ENCODE assay signal across 26 mouse cellular contexts in genomic region chr6:89966341-89966740, GRCm38 (mm10). TPM values are rescaled to one million over a fixed set of nuclear protein-coding genes. Genes with fewer than 3 reads are reported as not detected.
DNase-seq lines count a peak whose midpoint lies in the region; ATAC-seq and TF ChIP-seq lines count a peak whose summit lies in the region.
"Had no signal": no experiment of that assay in that cellular context is flagged by ENCODE, and none has a peak within 500 bp of the region (broad histone marks: within the 10 kb centered on the region; RNA-seq: fewer than 3 reads in every experiment).

No protein-coding gene starts in this region.

- no peak for ATAC-seq in erythroblast, adult 5-6 weeks (replicated peaks; ENCODE audit: low FRiP score, poor library complexity, severe bottlenecking)
- ATAC-seq: activated CD4-positive, CD25-positive, alpha-beta regulatory T cell, adult 4 months; CD4-positive, CD25-positive, alpha-beta regulatory T cell, adult 4 months; forebrain, embryonic 14.5 days; forebrain, embryonic 16.5 days; Patski had no signal

- TF ChIP-seq CTCF in layer of hippocampus, adult 2 months (conservative IDR thresholded peaks at IDR 0.05): no peak

- H3K4me3 ChIP-seq in layer of hippocampus, adult 2 months: no peak overlapping the region
- H3K4me3 ChIP-seq: embryonic facial prominence, embryonic 10.5 days; embryonic facial prominence, embryonic 12.5 days; erythroblast, embryonic 14.5 days; forebrain, embryonic 10.5 days; forebrain, embryonic 12.5 days had no signal

- H3K27ac ChIP-seq in layer of hippocampus, adult 2 months: no peak overlapping the region
- H3K27ac ChIP-seq: embryonic facial prominence, embryonic 10.5 days; embryonic facial prominence, embryonic 12.5 days; forebrain, embryonic 10.5 days; forebrain, embryonic 12.5 days had no signal

- peak; percentile 4 to 17 for DNase-seq in cerebellum, postnatal 14 days
- DNase-seq in cerebellum, postnatal 36 days: no peak
- peak; percentile 15 for DNase-seq in Muller cell, postnatal 12 days (ENCODE audit: inconsistent ontology term)
- DNase-seq in adipocyte (ENCODE audit: low spot score): peak; percentile 71
- no peak for DNase-seq in urinary bladder, postnatal 36 days (ENCODE audit: low spot score in 2 of 2)
- DNase-seq in layer of hippocampus, adult 2 months (ENCODE audit: low spot score in 2 of 2): no peak
- DNase-seq: adrenal gland, adult 2 months; adrenal gland, postnatal 10 days; adrenal gland, postnatal 25 days; B cell, adult 2 months; cerebellum, adult 11-12 months; cerebellum, adult 2 months; cerebellum, adult 9-11 months had no signal

RNA-seq across cellular contexts. Expression of gene Vmn1r46, which starts 2.8 kb away (rescaled TPM):
- total RNA-seq in erythroblast, adult 5-6 weeks (2015; ENCODE audit: low replicate concordance): not detected in 2 replicates
- total RNA-seq in erythroblast, adult 5-6 weeks (2017; ENCODE audit: low replicate concordance): not detected in 2 replicates
- not detected for total RNA-seq in layer of hippocampus, adult 2 months (2021)
- total RNA-seq: adrenal gland, adult 2 months; adrenal gland, postnatal 10 days; adrenal gland, postnatal 25 days; adrenal gland, postnatal 4 days; CH12.LX had no signal

RNA-seq across cellular contexts. Expression of gene Vmn1r45, which starts 25.9 kb away (rescaled TPM):
- not detected in 2 replicates for total RNA-seq in erythroblast, adult 5-6 weeks (2015; ENCODE audit: low replicate concordance)
- not detected in 2 replicates for total RNA-seq in erythroblast, adult 5-6 weeks (2017; ENCODE audit: low replicate concordance)
- total RNA-seq in layer of hippocampus, adult 2 months (2021): not detected
- total RNA-seq: adrenal gland, adult 2 months; adrenal gland, postnatal 10 days; adrenal gland, postnatal 25 days; adrenal gland, postnatal 4 days had no signal

RNA-seq across cellular contexts. Expression of gene Vmn1r47, which starts 49.6 kb away (rescaled TPM):
- total RNA-seq in erythroblast, adult 5-6 weeks (2015; ENCODE audit: low replicate concordance): 1.9 TPM in 1 of 2 replicates, not detected in the other
- 0.14 TPM in 1 of 2 replicates, not detected in the other for total RNA-seq in erythroblast, adult 5-6 weeks (2017; ENCODE audit: low replicate concordance)
- total RNA-seq in layer of hippocampus, adult 2 months (2021): not detected
- total RNA-seq: adrenal gland, adult 2 months; adrenal gland, postnatal 10 days; adrenal gland, postnatal 25 days; adrenal gland, postnatal 4 days; CH12.LX had no signal

Comparison
In these comparisons a context has a peak if more than half of its experiments do, and no peak if none do; other contexts are left out.
1. DNase-seq: peak in cerebellum, postnatal 14 days (2 of 2), Muller cell, postnatal 12 days (single experiment) and adipocyte (single experiment); none in cerebellum, postnatal 36 days (0 of 2), urinary bladder, postnatal 36 days (0 of 2) and layer of hippocampus, adult 2 months (0 of 2).